Comparison of ENCODE assay signal across 27 mouse cellular contexts in the genomic region with DNA sequence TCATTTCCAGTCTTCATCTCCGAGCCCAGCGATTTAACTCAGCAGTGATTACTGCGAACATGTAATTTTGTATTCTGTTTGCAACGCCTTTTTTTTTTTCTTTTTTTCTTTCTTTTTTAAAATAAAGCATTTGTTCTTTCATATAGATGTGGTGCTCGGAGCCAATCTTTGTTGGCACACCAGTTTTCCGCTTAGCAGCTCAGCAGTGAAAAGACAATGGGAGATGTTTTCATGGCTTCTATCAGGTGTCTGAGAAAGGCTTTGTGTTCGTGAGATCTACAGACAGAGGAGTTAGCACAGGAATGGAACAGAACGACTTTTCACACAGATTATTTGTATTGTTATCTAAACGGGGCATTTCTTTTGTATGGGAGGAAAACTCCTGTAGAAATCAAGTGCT. TPM values are rescaled to one million over a fixed set of nuclear protein-coding genes. Genes with fewer than 3 reads are reported as not detected.
A peak's percentile ranks its signal among the peaks of the same experiment; 100 is the strongest.
DNase-seq lines count a peak whose midpoint lies in the region; ATAC-seq and TF ChIP-seq lines count a peak whose summit lies in the region.
"Had no signal": no experiment of that assay in that cellular context is flagged by ENCODE, and none has a peak within 500 bp of the region (broad histone marks: within the 10 kb centered on the region; RNA-seq: fewer than 3 reads in every experiment).

No protein-coding gene starts in this region.

- no peak overlapping the region for H3K4me3 ChIP-seq in forebrain, postnatal 0 days (ENCODE audit: low read depth, low read length)
- no peak overlapping the region for H3K4me3 ChIP-seq in forebrain, embryonic 10.5 days
- H3K4me3 ChIP-seq in midbrain, embryonic 14.5 days (replicated peaks; ENCODE audit: low read depth, low read length): no peak overlapping the region
- no peak overlapping the region for H3K4me3 ChIP-seq in midbrain, embryonic 13.5 days (replicated peaks)
- no peak overlapping the region for H3K4me3 ChIP-seq in cortical plate, adult 2 months (ENCODE audit: insufficient read depth, low read length)
- H3K4me3 ChIP-seq: erythroblast, embryonic 14.5 days; forebrain, embryonic 12.5 days; gastrocnemius, adult 2 months; limb, embryonic 12.5 days; liver, embryonic 15.5 days; neural tube, embryonic 13.5 days had no signal

- WGBS in forebrain, postnatal 0 days: 36% methylated on average over 9 of the region's 9 CpGs
- 82% methylated on average over 9 of the region's 9 CpGs for WGBS in forebrain, embryonic 10.5 days
- WGBS in midbrain, embryonic 14.5 days: 52% methylated on average over 9 of the region's 9 CpGs
- WGBS in midbrain, embryonic 13.5 days: 58% methylated on average over 9 of the region's 9 CpGs

- H3K4me2 ChIP-seq in forebrain, postnatal 0 days (ENCODE audit: low read depth): no peak overlapping the region
- no peak overlapping the region for H3K4me2 ChIP-seq in midbrain, embryonic 14.5 days (ENCODE audit: low read length)
- no peak overlapping the region for H3K4me2 ChIP-seq in midbrain, embryonic 13.5 days (replicated peaks)
- H3K4me2 ChIP-seq: forebrain, embryonic 12.5 days; heart, embryonic 11.5 days; limb, embryonic 12.5 days; liver, embryonic 15.5 days; lung, embryonic 14.5 days; neural tube, embryonic 13.5 days had no signal

- ATAC-seq in forebrain, postnatal 0 days: peak; percentile 62; the same call in 1 of the 2 replicates
- no peak for ATAC-seq in midbrain, embryonic 14.5 days (ENCODE audit: low FRiP score, low TSS enrichment)
- no peak for ATAC-seq in midbrain, embryonic 13.5 days
- ATAC-seq: activated CD4-positive, CD25-positive, alpha-beta regulatory T cell, adult 4 months; inflammation-experienced regulatory T-cells, adult 6 months had no signal

- peak; percentile 14 for DNase-seq in forebrain, postnatal 0 days
- DNase-seq in forebrain, embryonic 10.5 days (ENCODE audit: extremely low spot score, low spot score): no peak
- DNase-seq in midbrain, embryonic 14.5 days: peak; percentile 11
- no peak for DNase-seq in cerebellum, adult 8-10 months
- DNase-seq in frontal cortex, adult 2 months (ENCODE audit: extremely low spot score in 1 of 2, low spot score in 1 of 2): no peak
- DNase-seq: adrenal gland, adult 2 months; cerebellum, adult 11-12 months; gastrocnemius, adult 2 months; gastrocnemius, postnatal 36 days; heart, adult 18-20 months; heart, postnatal 36 days; kidney, adult 11 months; layer of hippocampus, adult 9-11 months; lung, embryonic 14.5 days; lung, postnatal 14 days; thymus, adult 2 months; thymus, postnatal 36 days had no signal

- no peak for TF ChIP-seq POLR2A in cortical plate, adult 2 months (IDR thresholded peaks at IDR 0.05; ENCODE audit: extremely low read depth, insufficient read depth, low read length)

- no peak overlapping the region for H3K9ac ChIP-seq in forebrain, postnatal 0 days
- H3K9ac ChIP-seq in midbrain, embryonic 14.5 days (replicated peaks; ENCODE audit: low read length): no peak overlapping the region
- no peak overlapping the region for H3K9ac ChIP-seq in midbrain, embryonic 13.5 days (replicated peaks)
- H3K9ac ChIP-seq: forebrain, embryonic 12.5 days; limb, embryonic 12.5 days; liver, embryonic 15.5 days; lung, embryonic 14.5 days; neural tube, embryonic 13.5 days had no signal

- no peaks in the 10 kb centered on the region for H3K27me3 ChIP-seq in forebrain, postnatal 0 days (ENCODE audit: insufficient read depth, low read length)
- H3K27me3 ChIP-seq in forebrain, embryonic 10.5 days (ENCODE audit: poor library complexity, severe bottlenecking): no peaks in the 10 kb centered on the region
- no peaks in the 10 kb centered on the region for H3K27me3 ChIP-seq in midbrain, embryonic 14.5 days (ENCODE audit: control insufficient read depth, insufficient read depth, low read length)
- no peaks in the 10 kb centered on the region for H3K27me3 ChIP-seq in midbrain, embryonic 13.5 days
- H3K27me3 ChIP-seq: forebrain, embryonic 12.5 days; limb, embryonic 12.5 days; liver, embryonic 15.5 days; neural tube, embryonic 13.5 days had no signal

- peaks cover 3% of the 10 kb centered on the region; the same call in 1 of the 2 replicates for H3K4me1 ChIP-seq in forebrain, postnatal 0 days (ENCODE audit: insufficient read depth)
- H3K4me1 ChIP-seq in forebrain, embryonic 10.5 days: 0 out of 2 replicates have a peak, but pooled peaks cover 2% of the 10 kb centered on the region
- 0 out of 2 replicates have a peak, but pooled peaks cover 3% of the 10 kb centered on the region for H3K4me1 ChIP-seq in midbrain, embryonic 14.5 days (ENCODE audit: control insufficient read depth, insufficient read depth, low read length)
- peaks cover 5% of the 10 kb centered on the region; the same call in 1 of the 2 replicates for H3K4me1 ChIP-seq in midbrain, embryonic 13.5 days (replicated peaks)
- H3K4me1 ChIP-seq in cortical plate, adult 2 months (ENCODE audit: control insufficient read depth, insufficient read depth, low read length): no peaks in the 10 kb centered on the region
- H3K4me1 ChIP-seq: forebrain, embryonic 12.5 days; limb, embryonic 12.5 days; liver, embryonic 15.5 days; neural tube, embryonic 13.5 days had no signal

- H3K9me3 ChIP-seq in forebrain, postnatal 0 days (ENCODE audit: low read length): no peaks in the 10 kb centered on the region
- no peaks in the 10 kb centered on the region for H3K9me3 ChIP-seq in forebrain, embryonic 10.5 days
- H3K9me3 ChIP-seq in midbrain, embryonic 14.5 days (ENCODE audit: control insufficient read depth, low read length): no peaks in the 10 kb centered on the region
- H3K9me3 ChIP-seq in midbrain, embryonic 13.5 days: no peaks in the 10 kb centered on the region
- H3K9me3 ChIP-seq: forebrain, embryonic 12.5 days; limb, embryonic 12.5 days; liver, embryonic 15.5 days; neural tube, embryonic 13.5 days had no signal

- no peak for TF ChIP-seq CTCF in forebrain, postnatal 0 days (IDR thresholded peaks at IDR 0.05; ENCODE audit: low read depth)
- TF ChIP-seq CTCF in cortical plate, adult 2 months (IDR thresholded peaks at IDR 0.05; ENCODE audit: extremely low read depth, insufficient read depth, low read length): no peak

- H3K27ac ChIP-seq in forebrain, postnatal 0 days (ENCODE audit: low read depth, low read length): peak overlapping the region; percentile 46; the same call in 1 of the 2 replicates
- no peak overlapping the region for H3K27ac ChIP-seq in forebrain, embryonic 10.5 days
- no peak overlapping the region for H3K27ac ChIP-seq in midbrain, embryonic 14.5 days (replicated peaks; ENCODE audit: low read depth, low read length)
- no peak overlapping the region for H3K27ac ChIP-seq in midbrain, embryonic 13.5 days
- H3K27ac ChIP-seq in cortical plate, adult 2 months (ENCODE audit: insufficient read depth, low read length): peak overlapping the region; percentile 77; the same call in 1 of the 2 replicates
- H3K27ac ChIP-seq: forebrain, embryonic 12.5 days; gastrocnemius, adult 2 months; limb, embryonic 12.5 days; liver, embryonic 15.5 days; neural tube, embryonic 13.5 days had no signal

- no peaks in the 10 kb centered on the region for H3K36me3 ChIP-seq in forebrain, postnatal 0 days (ENCODE audit: insufficient read depth)
- no peaks in the 10 kb centered on the region for H3K36me3 ChIP-seq in forebrain, embryonic 10.5 days (replicated peaks)
- H3K36me3 ChIP-seq in midbrain, embryonic 14.5 days (ENCODE audit: control insufficient read depth, insufficient read depth, low read length): no peaks in the 10 kb centered on the region
- no peaks in the 10 kb centered on the region for H3K36me3 ChIP-seq in midbrain, embryonic 13.5 days
- H3K36me3 ChIP-seq: forebrain, embryonic 12.5 days; limb, embryonic 12.5 days; liver, embryonic 15.5 days; neural tube, embryonic 13.5 days had no signal

RNA-seq across cellular contexts. Expression of a gene that starts 22.0 kb away (rescaled TPM):
- 738 and 806 TPM in 2 replicates for total RNA-seq in forebrain, postnatal 0 days (2014; rRNA removed)
- polyA plus RNA-seq in forebrain, postnatal 0 days (2015; fragmentation: Nextera tagmentation; extraction: Ambion mirVana): 1,123 and 1,188 TPM in 2 replicates
- 1,022 and 1,034 TPM in 2 replicates for polyA plus RNA-seq in forebrain, embryonic 10.5 days (2016; fragmentation: Nextera tagmentation; extraction: Ambion mirVana)
- polyA plus RNA-seq in midbrain, embryonic 14.5 days (2014; fragmentation: Nextera tagmentation; extraction: Ambion mirVana): 1,283 and 1,390 TPM in 2 replicates
- polyA plus RNA-seq in midbrain, embryonic 13.5 days (2015; fragmentation: Nextera tagmentation; extraction: Ambion mirVana): 1,158 and 1,235 TPM in 2 replicates
- 330 and 331 TPM in 2 replicates for polyA plus RNA-seq in cortical plate, adult 2 months (2012; rRNA removed)
- polyA plus RNA-seq in frontal cortex, adult 2 months (2012; rRNA removed): 295 and 315 TPM in 2 replicates

Comparison
In these comparisons a context has a peak if more than half of its experiments do, and no peak if none do; other contexts are left out.
1. DNase-seq: peak in forebrain, postnatal 0 days (single experiment) and midbrain, embryonic 14.5 days (single experiment); none in forebrain, embryonic 10.5 days (single experiment), cerebellum, adult 8-10 months (single experiment) and frontal cortex, adult 2 months (0 of 2).
2. H3K27ac ChIP-seq: peak in forebrain, postnatal 0 days (single experiment) and cortical plate, adult 2 months (single experiment); none in forebrain, embryonic 10.5 days (single experiment), midbrain, embryonic 14.5 days (single experiment) and midbrain, embryonic 13.5 days (single experiment).